Mouse (Mus musculus) cortical plate, adult 2 months (tissue): ENCODE measurements around the gene Map3k10.

ENCODE experiments used
- CTCF ChIP-seq: fragments of 200-500 bp; IDR thresholded peaks from 2 replicates; pipeline ENCODE4 v1.5.1; 2011; ENCODE audit warnings: mild to moderate bottlenecking, control low read depth, low read length; ENCODE audit not compliant: insufficient read depth; ENCODE audit errors: extremely low read depth
- POLR2A ChIP-seq: fragments of 200-500 bp; IDR thresholded peaks from 2 replicates; pipeline ENCODE4 v1.6.1; 2011; ENCODE audit warnings: mild to moderate bottlenecking, low read length, control low read depth; ENCODE audit not compliant: insufficient read depth; ENCODE audit errors: extremely low read depth

GRCm38 (mm10) chr7:27628190-27628589, 46.2 kb downstream of the Map3k10 start:
- TF ChIP-seq POLR2A (no peak), CTCF (no peak)
